Mouse (Mus musculus): ENCODE measurements around the gene D16Ertd472e. TPM values are rescaled to one million over a fixed set of nuclear protein-coding genes. Genes with fewer than 3 reads are reported as not detected.

The D16Ertd472e gene
- polyA plus RNA-seq, 1 experiment from 2014 or later = 5.7 TPM

DNA sequence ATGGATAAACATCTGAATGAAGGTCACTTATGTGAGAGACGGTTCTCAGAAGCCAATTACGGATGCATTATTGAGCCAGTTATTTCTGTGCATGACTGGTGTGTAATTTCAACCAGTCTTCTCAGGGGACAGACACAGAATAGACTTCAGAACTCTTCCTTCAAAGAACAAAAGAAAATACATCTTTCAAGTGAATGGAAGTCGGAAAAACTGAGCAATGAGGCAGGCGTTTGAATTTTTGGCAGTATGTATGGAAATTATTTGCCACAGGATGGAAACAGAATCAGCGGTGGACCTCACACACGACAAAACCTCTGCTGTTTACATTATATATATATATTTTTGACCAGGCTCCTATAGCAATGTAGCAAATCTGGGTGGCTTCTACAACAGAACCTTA, 14.6 kb upstream of the D16Ertd472e start:
- Histone ChIP-seq H3K9ac (ENCODE audit: low read depth, low read length) (no peak overlapping the region), H3K4me2 (ENCODE audit: low read depth, low read length) (no peak overlapping the region), H3K9me3 (ENCODE audit: control insufficient read depth, low read length) (no peaks in the 10 kb centered on the region), H3K36me3 (ENCODE audit: control insufficient read depth, insufficient read depth, low read length) (no peaks in the 10 kb centered on the region), H3K27ac (ENCODE audit: low read length) (no peak overlapping the region), H3K4me3 (ENCODE audit: low read length) (no peak overlapping the region), H3K4me1 (ENCODE audit: control insufficient read depth, insufficient read depth, low read length) (no peaks in the 10 kb centered on the region), H3K27me3 (replicated peaks; ENCODE audit: control insufficient read depth, insufficient read depth, low read length) (no peaks in the 10 kb centered on the region)
- WGBS = 74% methylated on average over 6 of the region's 6 CpGs
- no peak for ATAC-seq

DNA sequence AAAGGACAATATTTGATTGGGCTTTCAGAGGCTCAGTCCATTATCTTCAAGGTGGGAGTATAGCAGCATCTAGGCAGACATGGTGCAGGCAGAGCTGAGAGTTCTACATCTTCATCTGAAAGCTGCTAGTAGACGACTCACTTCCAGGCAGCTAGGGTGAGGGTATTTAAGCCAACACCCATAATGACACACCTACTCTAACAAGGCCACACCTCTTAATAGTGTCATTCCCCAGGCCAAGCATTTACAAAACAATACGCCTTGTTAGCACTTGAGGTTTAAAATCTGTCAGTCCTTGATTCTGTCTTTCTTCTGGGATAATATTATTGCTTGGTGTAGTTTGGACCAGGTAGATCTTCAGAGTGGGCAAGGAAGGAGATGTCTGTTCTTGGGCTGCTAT, 12.3 kb upstream of the D16Ertd472e start:
- 69% methylated on average over 2 of the region's 2 CpGs for WGBS

DNA sequence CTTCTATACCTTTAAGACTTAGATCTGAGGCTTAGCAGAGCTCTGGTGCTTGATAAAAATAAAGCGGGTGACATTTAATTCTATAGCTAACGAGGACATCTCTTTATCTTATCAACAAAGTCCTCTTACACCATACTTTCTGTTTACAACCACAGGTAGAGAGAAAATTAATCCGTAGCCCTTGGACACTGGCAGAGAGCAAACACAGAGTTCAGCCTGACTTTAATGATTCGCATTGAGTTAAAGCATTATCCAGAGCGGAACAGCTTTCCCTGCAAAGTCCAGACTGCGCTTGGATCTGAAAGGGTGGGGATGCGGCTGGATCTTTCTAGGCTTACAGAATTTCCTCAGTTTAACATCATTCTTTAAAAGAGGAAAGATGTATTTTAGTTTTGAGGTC, 10.1 kb upstream of the D16Ertd472e start:
- H3K4me3 ChIP-seq (ENCODE audit: low read length) = no peak overlapping the region
- H3K36me3 ChIP-seq (ENCODE audit: control insufficient read depth, insufficient read depth, low read length) = no peaks in the 10 kb centered on the region
- no peak overlapping the region for H3K9ac ChIP-seq (ENCODE audit: low read depth, low read length)
- 55% methylated on average over 7 of the region's 7 CpGs for WGBS
- H3K4me1 ChIP-seq (ENCODE audit: control insufficient read depth, insufficient read depth, low read length) = no peaks in the 10 kb centered on the region
- no peak overlapping the region for H3K4me2 ChIP-seq (ENCODE audit: low read depth, low read length)
- no peaks in the 10 kb centered on the region for H3K27me3 ChIP-seq (replicated peaks; ENCODE audit: control insufficient read depth, insufficient read depth, low read length)
- ATAC-seq = peak; percentile 67
- no peaks in the 10 kb centered on the region for H3K9me3 ChIP-seq (ENCODE audit: control insufficient read depth, low read length)
- no peak overlapping the region for H3K27ac ChIP-seq (ENCODE audit: low read length)

More for the DNA sequence above, 12.3 kb upstream of the D16Ertd472e start:
- no peak overlapping the region for H3K4me2 ChIP-seq (ENCODE audit: low read depth, low read length)
- H3K4me3 ChIP-seq (ENCODE audit: low read length) = no peak overlapping the region
- H3K4me1 ChIP-seq (ENCODE audit: control insufficient read depth, insufficient read depth, low read length) = no peaks in the 10 kb centered on the region
- H3K9ac ChIP-seq (ENCODE audit: low read depth, low read length) = no peak overlapping the region
- H3K9me3 ChIP-seq (ENCODE audit: control insufficient read depth, low read length) = no peaks in the 10 kb centered on the region
- H3K27ac ChIP-seq (ENCODE audit: low read length) = no peak overlapping the region
- no peak for ATAC-seq
- no peaks in the 10 kb centered on the region for H3K36me3 ChIP-seq (ENCODE audit: control insufficient read depth, insufficient read depth, low read length)
- H3K27me3 ChIP-seq (replicated peaks; ENCODE audit: control insufficient read depth, insufficient read depth, low read length) = no peaks in the 10 kb centered on the region

DNA sequence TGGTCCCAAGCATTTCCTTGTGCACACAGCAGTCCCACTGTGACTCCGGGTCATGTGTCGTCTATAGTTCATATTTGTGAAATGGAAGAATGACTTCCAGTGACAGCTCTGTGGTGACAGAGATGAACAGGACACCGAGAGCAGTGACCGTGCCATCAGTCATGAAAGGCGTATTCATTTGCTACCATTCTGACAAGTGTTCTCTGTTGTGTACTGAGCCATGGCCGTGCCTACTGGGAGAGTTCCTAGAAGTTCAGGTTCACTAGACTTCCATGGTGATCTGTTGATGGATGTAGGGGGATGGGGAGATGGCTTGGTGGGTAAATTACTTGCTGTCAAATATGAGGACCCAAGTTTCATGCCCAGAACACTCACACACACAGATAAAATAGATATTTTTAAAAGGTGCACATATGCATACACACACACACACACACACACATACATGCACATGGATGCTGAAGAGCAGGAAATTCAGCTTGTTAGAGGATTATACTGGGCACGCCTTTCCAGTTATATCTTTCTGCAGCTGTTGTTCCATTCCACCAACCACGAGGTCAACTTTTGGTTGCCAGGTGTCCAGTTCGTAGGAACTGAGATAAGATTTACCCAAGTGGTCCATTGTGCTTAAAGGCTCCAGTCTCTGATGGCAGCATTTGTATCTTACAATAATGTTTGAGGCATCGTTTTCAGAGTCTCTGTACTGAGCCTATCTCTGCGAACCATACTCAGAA, 9.3 kb upstream of the D16Ertd472e start:
- 77% methylated on average over 11 of the region's 11 CpGs for WGBS
- no peaks in the 10 kb centered on the region for H3K27me3 ChIP-seq (replicated peaks; ENCODE audit: control insufficient read depth, insufficient read depth, low read length)
- H3K27ac ChIP-seq (ENCODE audit: low read length) = no peak overlapping the region
- no peak overlapping the region for H3K4me3 ChIP-seq (ENCODE audit: low read length)
- ATAC-seq = no peak
- no peak overlapping the region for H3K9ac ChIP-seq (ENCODE audit: low read depth, low read length)
- no peak overlapping the region for H3K4me2 ChIP-seq (ENCODE audit: low read depth, low read length)
- no peaks in the 10 kb centered on the region for H3K9me3 ChIP-seq (ENCODE audit: control insufficient read depth, low read length)
- H3K36me3 ChIP-seq (ENCODE audit: control insufficient read depth, insufficient read depth, low read length) = no peaks in the 10 kb centered on the region
- H3K4me1 ChIP-seq (ENCODE audit: control insufficient read depth, insufficient read depth, low read length) = no peaks in the 10 kb centered on the region

DNA sequence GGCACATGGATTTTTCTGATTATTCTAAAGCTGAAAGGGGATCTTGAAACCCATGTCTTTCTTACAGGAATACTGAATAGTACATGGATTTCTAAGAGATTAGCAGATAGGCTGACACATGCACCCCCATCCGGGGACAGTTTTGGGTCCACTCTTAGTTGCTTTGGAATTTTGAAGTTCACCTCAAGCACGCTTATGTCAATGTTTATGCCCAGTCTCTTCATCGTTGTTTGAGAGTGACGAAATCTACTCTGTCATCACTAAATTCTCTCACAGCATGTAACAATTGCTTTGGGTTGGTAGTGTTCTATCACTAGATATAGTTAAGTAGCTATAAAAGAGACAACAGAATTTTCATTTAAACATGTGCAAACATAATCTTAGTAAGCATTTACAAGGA, 8.7 kb upstream of the D16Ertd472e start:
- H3K4me3 ChIP-seq (ENCODE audit: low read length) = no peak overlapping the region
- no peak for ATAC-seq
- no peak overlapping the region for H3K4me2 ChIP-seq (ENCODE audit: low read depth, low read length)
- no peaks in the 10 kb centered on the region for H3K36me3 ChIP-seq (ENCODE audit: control insufficient read depth, insufficient read depth, low read length)
- H3K27me3 ChIP-seq (replicated peaks; ENCODE audit: control insufficient read depth, insufficient read depth, low read length) = no peaks in the 10 kb centered on the region
- no peaks in the 10 kb centered on the region for H3K9me3 ChIP-seq (ENCODE audit: control insufficient read depth, low read length)
- 84% methylated on average over 4 of the region's 4 CpGs for WGBS
- H3K4me1 ChIP-seq (ENCODE audit: control insufficient read depth, insufficient read depth, low read length) = no peaks in the 10 kb centered on the region
- H3K27ac ChIP-seq (ENCODE audit: low read length) = no peak overlapping the region
- H3K9ac ChIP-seq (ENCODE audit: low read depth, low read length) = no peak overlapping the region

DNA sequence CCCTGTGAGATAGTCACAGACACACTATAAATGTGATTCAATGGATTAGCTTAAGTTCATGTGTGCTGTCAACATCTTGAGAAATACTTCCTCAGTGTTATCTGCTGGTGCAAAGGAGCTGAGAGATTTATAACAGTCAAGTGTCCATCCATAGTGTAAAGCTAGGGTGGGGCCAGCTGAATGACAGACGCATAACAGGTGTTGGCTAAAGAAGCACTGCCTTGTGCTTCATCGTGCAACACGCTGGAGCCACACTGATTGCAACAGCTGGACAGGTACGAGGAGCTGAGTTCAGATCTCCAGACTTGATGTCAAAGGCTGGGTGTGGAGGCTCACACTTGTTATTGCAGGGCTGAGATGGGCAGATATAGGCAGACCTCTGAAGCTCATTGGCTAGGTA, 7.5 kb upstream of the D16Ertd472e start:
- no peak overlapping the region for H3K27ac ChIP-seq (ENCODE audit: low read length)
- H3K4me1 ChIP-seq (ENCODE audit: control insufficient read depth, insufficient read depth, low read length) = no peaks in the 10 kb centered on the region
- H3K4me3 ChIP-seq (ENCODE audit: low read length) = no peak overlapping the region
- no peaks in the 10 kb centered on the region for H3K27me3 ChIP-seq (replicated peaks; ENCODE audit: control insufficient read depth, insufficient read depth, low read length)
- no peaks in the 10 kb centered on the region for H3K36me3 ChIP-seq (ENCODE audit: control insufficient read depth, insufficient read depth, low read length)
- no peak overlapping the region for H3K9ac ChIP-seq (ENCODE audit: low read depth, low read length)
- no peak for ATAC-seq
- no peaks in the 10 kb centered on the region for H3K9me3 ChIP-seq (ENCODE audit: control insufficient read depth, low read length)
- H3K4me2 ChIP-seq (ENCODE audit: low read depth, low read length) = no peak overlapping the region
- WGBS = 82% methylated on average over 4 of the region's 4 CpGs

DNA sequence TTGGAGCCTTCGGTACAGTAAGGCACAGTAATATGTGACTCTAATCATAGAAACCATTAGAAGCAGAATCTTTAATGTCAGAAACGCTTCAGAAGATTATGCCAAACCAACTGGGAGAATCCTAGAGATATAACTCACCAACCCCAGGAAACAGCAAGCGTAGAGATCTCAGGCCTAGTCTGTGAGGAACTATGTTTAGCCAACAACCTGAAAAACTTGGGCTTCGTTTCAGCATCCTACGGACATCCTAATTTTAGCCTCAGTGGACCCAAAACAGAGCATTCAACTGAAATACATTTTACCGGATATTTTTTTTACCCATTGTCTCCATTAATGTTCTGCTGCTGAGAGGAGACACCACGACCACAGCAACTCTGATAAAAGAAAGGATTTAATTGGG, 3.9 kb upstream of the D16Ertd472e start:
- no peak overlapping the region for H3K27ac ChIP-seq (ENCODE audit: low read length)
- H3K4me2 ChIP-seq (ENCODE audit: low read depth, low read length) = no peak overlapping the region
- H3K4me3 ChIP-seq (ENCODE audit: low read length) = no peak overlapping the region
- 95% methylated on average over 7 of the region's 7 CpGs for WGBS
- H3K9me3 ChIP-seq (ENCODE audit: control insufficient read depth, low read length) = no peaks in the 10 kb centered on the region
- no peaks in the 10 kb centered on the region for H3K36me3 ChIP-seq (ENCODE audit: control insufficient read depth, insufficient read depth, low read length)
- H3K27me3 ChIP-seq (replicated peaks; ENCODE audit: control insufficient read depth, insufficient read depth, low read length) = no peaks in the 10 kb centered on the region
- H3K4me1 ChIP-seq (ENCODE audit: control insufficient read depth, insufficient read depth, low read length) = peaks cover 4% of the 10 kb centered on the region
- no peak overlapping the region for H3K9ac ChIP-seq (ENCODE audit: low read depth, low read length)
- no peak for ATAC-seq

DNA sequence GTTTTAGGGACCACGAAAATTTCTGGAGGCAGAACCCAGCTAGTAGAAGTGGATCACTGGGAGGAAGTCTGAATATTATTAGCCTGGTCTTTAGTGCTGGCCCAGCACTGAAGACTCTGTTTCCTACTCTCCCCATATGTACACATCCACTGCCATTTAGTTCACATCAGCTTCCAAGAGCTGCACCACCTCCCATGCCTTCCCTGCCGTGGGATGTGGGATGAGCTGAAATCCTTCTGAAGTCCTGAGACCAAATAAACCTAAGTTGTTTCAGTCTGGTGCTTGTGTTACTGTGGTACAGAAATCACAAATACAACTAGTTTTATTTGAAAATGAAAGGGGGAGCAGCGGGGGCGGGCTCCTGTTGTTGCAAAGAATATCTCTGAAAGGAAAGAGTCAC, 2.9 kb upstream of the D16Ertd472e start:
- no peak overlapping the region for H3K27ac ChIP-seq (ENCODE audit: low read length)
- ATAC-seq = no peak
- no peaks in the 10 kb centered on the region for H3K9me3 ChIP-seq (ENCODE audit: control insufficient read depth, low read length)
- no peak overlapping the region for H3K9ac ChIP-seq (ENCODE audit: low read depth, low read length)
- WGBS = 85% methylated on average over 4 of the region's 4 CpGs
- H3K4me3 ChIP-seq (ENCODE audit: low read length) = no peak overlapping the region
- H3K36me3 ChIP-seq (ENCODE audit: control insufficient read depth, insufficient read depth, low read length) = no peaks in the 10 kb centered on the region
- peaks cover 9% of the 10 kb centered on the region for H3K4me1 ChIP-seq (ENCODE audit: control insufficient read depth, insufficient read depth, low read length)
- no peaks in the 10 kb centered on the region for H3K27me3 ChIP-seq (replicated peaks; ENCODE audit: control insufficient read depth, insufficient read depth, low read length)
- no peak overlapping the region for H3K4me2 ChIP-seq (ENCODE audit: low read depth, low read length)

DNA sequence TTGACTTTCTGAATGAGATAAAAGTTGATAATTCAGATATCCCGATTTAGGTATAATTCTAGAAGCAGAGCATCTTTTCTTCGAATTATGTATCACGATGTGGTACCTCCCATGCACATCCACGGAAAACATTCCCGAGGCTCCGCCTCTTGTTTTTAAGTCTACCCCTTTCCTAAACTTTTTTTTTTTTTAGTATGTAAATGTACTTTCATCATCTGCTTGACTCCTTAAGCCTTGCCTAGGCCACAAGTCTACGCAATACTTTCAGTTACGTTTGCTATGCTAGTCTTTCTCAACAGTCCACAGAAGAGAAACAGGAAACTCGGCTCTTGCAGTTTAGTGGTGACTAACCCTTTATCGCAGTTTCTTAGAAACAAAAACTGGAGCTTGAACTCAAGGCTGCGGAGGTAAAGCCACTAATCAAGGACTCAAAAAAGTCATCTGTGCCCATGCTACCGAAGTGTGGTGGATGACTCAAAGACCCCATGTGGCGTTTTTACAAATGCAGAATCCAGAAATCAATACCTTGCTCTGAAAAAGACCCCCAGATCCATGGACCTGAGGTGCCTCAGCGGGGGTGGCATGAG, 670 bp upstream of the D16Ertd472e start:
- peak; percentile 56 for ATAC-seq
- H3K27me3 ChIP-seq (replicated peaks; ENCODE audit: control insufficient read depth, insufficient read depth, low read length) = no peaks in the 10 kb centered on the region

More for the DNA sequence above, 670 bp upstream of the D16Ertd472e start:
- H3K4me3 ChIP-seq (ENCODE audit: low read length) = peak overlapping the region; percentile 67
- H3K27ac ChIP-seq (ENCODE audit: low read length) = peak overlapping the region; percentile 85
- H3K36me3 ChIP-seq (ENCODE audit: control insufficient read depth, insufficient read depth, low read length) = no peaks in the 10 kb centered on the region
- peaks cover 11% of the 10 kb centered on the region for H3K4me1 ChIP-seq (ENCODE audit: control insufficient read depth, insufficient read depth, low read length)
- no peaks in the 10 kb centered on the region for H3K9me3 ChIP-seq (ENCODE audit: control insufficient read depth, low read length)
- H3K4me2 ChIP-seq (ENCODE audit: low read depth, low read length) = peak overlapping the region; percentile 73
- peak overlapping the region; percentile 85 for H3K9ac ChIP-seq (ENCODE audit: low read depth, low read length)
- WGBS = 21% methylated on average over 14 of the region's 14 CpGs
